Mouse (Mus musculus): ENCODE data around the gene Thap3.
"Not testable (repeated sequence)": the region's sequence is repeated elsewhere in the genome, so short reads cannot be mapped to it uniquely, and the experiment has no call there.

The Thap3 gene

DNA sequence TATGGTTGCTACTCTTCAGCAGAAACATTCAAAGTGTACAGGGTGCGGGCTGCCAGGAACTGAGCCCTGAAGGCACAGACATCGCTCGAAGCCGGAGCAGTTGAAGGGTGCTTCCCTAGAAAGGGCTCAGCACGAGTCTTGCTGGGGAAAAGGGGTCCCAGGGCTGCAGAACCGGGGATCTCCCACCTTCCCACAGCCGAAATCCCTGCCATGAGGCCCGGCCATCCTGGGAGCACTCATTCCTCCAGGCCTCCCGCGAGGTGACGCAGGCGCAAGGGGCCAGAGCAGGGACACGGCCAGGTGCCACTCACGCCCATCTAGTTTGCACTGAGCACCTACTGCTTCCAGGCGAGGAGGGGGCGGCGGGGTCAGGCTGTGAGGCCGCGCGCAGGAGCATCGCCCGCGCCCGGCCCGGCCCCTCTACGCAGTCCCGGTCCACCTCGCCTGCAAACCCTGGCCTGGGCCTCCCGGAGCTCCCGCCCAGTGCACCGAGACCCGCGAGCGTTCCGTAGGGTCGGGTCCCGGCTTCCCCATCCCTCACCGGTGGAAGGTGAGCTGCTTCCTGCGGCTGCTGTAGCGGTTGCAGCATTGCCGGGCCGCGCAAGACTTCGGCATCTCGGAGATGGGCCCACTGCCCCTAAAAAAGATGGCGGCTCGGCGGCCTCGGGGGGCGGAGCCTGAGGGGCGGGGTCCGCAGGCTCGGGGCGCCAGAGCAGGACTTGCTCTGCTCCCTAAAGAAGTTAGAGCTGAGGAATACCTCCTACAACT, at the start of gene Thap3:
TSS of gene Thap3 (minus strand) at position 656 of the 768 bp plus-strand sequence.
- DNase-seq (ENCODE audit: low spot score in 2 of 2): peak in 1 of 2 experiments; percentile 70

- no peak for DNase-seq (ENCODE audit: low spot score in 2 of 2)
Measured at GRCm38 (mm10) chr4:152038225-152038984, 49.6 kb upstream of the Thap3 start, which contains the start of gene Tas1r1. Gene Tas1r1 (minus strand): TSS chr4:152038568.

- DNase-seq (ENCODE audit: low spot score in 2 of 2): not testable (repeated sequence)
Measured at GRCm38 (mm10) chr4:152036464-152036863, 47.7 kb upstream of the Thap3 start.

DNA sequence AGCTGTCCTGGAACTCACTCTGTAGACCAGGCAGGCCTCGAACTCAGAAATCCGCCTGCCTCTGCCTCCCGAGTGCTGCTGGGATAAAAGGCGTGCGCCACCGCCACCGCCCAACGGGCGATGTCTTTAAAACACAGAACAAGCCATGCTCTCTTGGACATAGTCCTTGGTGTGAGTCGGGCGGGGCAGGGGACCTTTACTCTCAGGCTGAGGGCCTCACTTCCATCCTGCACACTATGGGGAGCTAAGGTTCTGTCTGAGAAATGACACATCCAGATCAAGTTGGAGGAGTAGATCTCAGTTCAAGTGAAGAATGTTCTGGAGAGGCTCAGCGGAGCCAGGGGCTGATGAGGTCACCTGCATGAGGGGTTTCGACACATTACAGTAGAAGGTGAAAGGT, 44.1 kb upstream of the Thap3 start:
- no peak for DNase-seq (ENCODE audit: low spot score in 2 of 2)

- no peak for DNase-seq (ENCODE audit: low spot score in 2 of 2)
Measured at GRCm38 (mm10) chr4:152029997-152030396, 41.2 kb upstream of the Thap3 start.

DNA sequence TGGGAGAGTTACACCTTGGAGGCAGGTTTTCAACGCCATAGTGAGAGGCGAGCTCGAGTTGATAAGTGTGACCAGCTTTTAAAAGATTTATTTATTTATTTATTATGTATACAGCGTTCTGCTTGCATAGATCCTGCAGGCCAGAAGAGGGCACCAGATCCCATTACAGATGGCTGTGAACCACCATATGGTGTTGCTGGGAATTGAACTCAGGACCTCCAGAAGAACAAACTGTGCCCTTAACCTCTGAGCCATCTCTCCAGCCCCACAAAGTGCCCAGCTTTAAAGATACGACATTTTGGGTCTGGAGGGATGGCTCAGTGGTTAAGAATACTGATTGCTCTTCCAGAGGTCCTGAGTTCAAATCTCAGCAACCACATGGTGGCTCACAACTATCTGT, 40.3 kb upstream of the Thap3 start:
- DNase-seq (ENCODE audit: low spot score in 2 of 2): no peak

DNA sequence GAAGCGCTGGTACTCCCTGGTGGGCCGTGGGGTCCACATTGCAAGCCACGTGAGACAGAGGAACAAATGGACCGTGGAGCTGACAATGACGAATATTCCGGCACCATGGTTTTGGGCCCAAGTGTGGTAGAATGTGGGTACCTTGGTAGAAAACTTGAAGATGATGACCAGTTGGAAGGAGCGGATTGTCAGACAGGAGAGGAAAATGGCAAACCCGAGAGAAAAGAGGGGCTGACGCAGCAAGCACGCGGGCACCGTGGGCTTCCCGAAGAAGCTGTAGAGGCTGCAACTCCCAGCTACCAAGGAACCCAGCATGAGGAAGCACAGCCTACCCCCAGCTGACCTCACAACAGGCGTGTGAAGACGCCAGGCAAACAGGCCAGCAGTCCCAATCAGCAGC, 39.7 kb upstream of the Thap3 start:
- no peak for DNase-seq (ENCODE audit: low spot score in 2 of 2)

DNA sequence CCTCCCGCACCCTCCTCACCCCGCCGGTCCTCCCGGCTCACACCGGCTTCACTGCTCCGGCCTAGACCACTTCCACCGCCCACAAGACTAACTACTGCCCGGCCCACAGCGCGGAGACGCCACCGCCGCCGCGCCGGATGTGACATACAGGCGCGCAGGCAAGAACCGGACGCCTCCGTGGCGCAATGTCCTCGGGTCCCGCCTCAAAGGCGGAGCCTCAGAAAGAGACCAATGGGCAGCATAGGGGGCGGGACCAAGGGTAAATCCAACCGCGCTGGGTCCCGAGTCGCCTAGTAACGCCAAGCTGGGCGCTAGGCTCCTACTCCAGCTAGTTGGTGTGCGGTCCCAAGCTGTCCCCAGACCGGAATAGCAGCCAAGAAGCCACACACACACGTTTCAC, 38.7 kb upstream of the Thap3 start, which contains the start of gene Zbtb48:
TSS of gene Zbtb48 (minus strand) at position 148 of the 400 bp plus-strand sequence.
- DNase-seq (ENCODE audit: low spot score in 2 of 2): peak; percentile 93 to 97

- no peak for DNase-seq (ENCODE audit: low spot score in 2 of 2)
Measured at GRCm38 (mm10) chr4:152026751-152027508, 38.1 kb upstream of the Thap3 start.

GRCm38 (mm10) chr4:152024525-152024924, 35.7 kb upstream of the Thap3 start:
- no peak for DNase-seq (ENCODE audit: low spot score in 2 of 2)

DNA sequence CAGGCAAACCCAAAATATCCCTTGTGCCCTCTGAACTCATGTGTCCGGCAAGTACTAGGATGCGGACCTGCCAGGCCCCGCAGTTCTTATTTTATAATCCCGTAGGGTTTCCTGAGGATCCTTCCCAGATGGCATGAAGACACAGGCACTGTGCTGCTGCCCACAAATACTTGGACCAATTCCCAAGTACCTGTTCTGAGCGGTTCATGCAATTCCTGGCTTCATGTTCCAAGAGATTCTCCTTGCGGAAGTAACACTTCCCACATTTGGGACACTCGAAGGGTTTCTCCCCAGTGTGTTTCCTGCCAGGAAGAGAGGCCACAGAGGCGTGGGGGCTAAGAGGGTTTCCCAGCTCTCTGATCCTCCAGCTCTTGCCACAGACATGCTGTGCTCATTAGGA, 33.7 kb upstream of the Thap3 start:
- no peak for DNase-seq (ENCODE audit: low spot score in 2 of 2)

GRCm38 (mm10) chr4:152021568-152022097, 32.8 kb upstream of the Thap3 start:
- no peak for DNase-seq (ENCODE audit: low spot score in 2 of 2)

DNA sequence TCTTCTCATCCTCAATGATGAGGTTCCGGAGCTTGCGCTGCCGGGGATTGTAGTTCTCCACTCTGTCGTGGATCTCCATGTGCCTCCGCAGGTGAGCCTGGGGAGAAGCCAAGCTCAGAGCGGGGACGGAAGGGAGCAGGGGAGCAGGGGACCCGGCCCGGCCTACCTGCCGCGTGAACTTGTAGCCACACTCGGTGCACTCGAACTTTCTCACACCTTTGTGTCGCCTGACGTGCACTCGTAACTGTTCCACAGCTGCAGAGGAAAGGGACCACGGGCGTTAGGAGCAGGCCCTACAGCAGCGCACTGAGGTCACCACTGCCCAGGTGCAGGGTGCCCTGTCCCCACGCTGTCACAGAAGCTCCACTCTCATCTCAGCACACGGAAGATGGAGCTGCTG, 31.2 kb upstream of the Thap3 start:
- DNase-seq (ENCODE audit: low spot score in 2 of 2): no peak

- DNase-seq (ENCODE audit: low spot score in 2 of 2): no peak
Measured at GRCm38 (mm10) chr4:152019073-152019472, 30.3 kb upstream of the Thap3 start.

GRCm38 (mm10) chr4:152013036-152013813, 24.4 kb upstream of the Thap3 start:
- DNase-seq (ENCODE audit: low spot score in 2 of 2): no peak

DNA sequence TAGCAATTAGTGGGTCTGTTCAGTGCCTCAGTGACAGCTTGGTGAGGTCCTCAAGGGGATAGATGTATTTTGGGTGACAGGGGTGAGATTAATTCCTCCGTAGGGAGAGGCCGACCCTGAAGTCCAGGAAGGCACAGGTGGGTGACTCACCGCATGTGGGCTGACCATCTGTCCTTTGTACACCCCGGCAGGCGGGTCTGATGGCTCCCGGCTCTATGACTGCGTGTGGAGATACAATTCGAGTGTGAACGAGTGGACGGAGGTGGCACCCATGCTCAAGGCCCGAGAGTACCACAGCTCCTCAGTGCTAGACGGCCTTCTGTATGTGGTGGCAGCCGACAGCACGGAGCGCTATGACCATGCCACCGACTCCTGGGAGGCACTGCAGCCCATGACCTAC, 23.3 kb upstream of the Thap3 start:
- DNase-seq (ENCODE audit: low spot score in 2 of 2): no peak

DNA sequence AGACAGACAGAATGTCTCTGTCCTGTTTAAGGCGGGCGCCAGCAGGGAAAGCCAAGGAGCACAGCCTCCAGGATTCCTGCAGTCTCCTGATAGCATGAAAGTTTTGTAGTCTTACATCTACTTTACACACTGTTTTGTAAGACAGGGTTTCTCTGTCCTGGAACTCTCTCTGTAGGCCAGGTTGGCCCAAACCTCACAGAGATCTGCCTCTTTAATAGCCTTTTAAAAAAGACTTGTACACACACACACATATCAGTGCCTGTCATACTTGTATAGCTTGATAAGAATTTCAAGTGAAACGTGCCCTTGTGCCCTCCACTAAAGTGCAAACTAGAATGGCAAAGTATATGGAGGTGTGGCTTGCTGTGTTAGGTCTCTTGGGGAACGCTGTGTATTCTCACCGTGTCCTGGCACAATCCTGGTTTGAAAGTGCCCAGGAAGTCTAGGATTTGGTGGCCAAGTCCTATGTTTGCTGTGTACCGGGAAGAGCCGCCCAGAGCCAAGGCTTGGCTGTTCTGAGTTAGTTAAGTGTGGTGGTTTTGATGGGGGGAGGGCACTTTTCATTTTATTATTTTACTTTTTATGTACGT, 22.5 kb upstream of the Thap3 start:
- DNase-seq (ENCODE audit: low spot score in 2 of 2): no peak

- DNase-seq (ENCODE audit: low spot score in 2 of 2): no peak
Measured at GRCm38 (mm10) chr4:152010707-152011134, 21.9 kb upstream of the Thap3 start.

DNA sequence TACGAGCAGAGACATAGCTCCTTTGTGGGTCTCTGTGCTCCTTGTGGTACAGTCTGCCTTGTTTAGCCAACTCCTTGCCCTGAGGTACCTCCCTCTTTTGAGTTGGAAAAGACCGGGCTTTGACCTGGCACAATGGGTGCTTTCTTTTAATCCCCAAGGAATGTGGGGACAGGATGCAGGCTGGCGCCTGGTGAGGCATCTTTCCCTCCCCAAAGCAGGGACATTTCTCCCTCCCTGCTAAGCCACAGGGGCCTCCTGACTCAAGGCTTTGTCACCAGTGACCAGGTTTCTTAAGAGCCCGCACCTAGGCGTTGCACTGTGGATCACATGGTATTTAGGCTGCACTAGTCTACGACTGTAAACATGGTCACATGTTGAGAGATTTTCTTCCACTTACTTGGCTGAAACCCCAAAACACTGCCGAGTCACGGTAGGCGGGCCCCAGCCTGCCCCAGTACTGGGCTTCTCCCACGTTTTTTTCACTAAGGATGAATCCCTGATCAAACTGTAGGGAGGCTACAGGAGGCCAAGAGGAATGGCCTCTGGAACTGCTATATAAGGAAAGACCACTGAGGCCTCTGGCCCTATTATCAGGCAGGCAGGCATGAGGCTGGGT, 21.4 kb upstream of the Thap3 start:
- DNase-seq (ENCODE audit: low spot score in 2 of 2): no peak
